Mouse (Mus musculus) ES-E14 (cell line): ENCODE measurements at regions not wholly inside any gene's neighbourhood (a gene's known extent, or its start where the extent isn't known, plus 50 kb on each side); places are given as distances from the start of the nearest gene placed in this dataset.

Experiments used
- CHD2 ChIP-seq: IDR thresholded peaks from 2 replicates; pipeline ENCODE4 v1.6.1; 2014; ENCODE audit warnings: mild to moderate bottlenecking, low read depth, low read length, inconsistent platforms
- ZC3H11A ChIP-seq: IDR thresholded peaks from 2 replicates; pipeline ENCODE4 v1.6.1; 2012; ENCODE audit warnings: low read depth, mild to moderate bottlenecking, inconsistent platforms, low read length, borderline replicate concordance

DNA sequence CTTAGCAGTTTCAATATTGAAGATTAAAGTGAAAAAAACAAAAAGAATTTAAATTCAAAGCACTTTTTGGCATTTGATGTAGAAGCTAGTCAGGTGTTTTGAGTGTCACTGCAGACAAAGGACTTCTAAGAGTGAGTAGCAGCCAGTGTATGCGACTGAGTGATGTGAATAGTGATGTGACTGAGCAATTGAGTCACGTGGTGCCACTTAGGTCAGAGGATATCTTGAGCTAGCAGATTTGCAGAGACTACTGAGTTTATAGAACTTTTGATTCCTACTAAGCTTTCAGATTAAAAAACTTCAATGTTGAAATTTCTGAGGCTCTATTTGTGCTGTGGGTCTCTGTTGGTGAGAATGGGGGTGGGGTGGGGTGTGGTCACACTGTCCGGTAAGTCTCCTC, 49.8 kb upstream of the Unc93a2 start:
- TF ChIP-seq ZC3H11A (no peak), CHD2 (no peak)
